In the genomic region with DNA sequence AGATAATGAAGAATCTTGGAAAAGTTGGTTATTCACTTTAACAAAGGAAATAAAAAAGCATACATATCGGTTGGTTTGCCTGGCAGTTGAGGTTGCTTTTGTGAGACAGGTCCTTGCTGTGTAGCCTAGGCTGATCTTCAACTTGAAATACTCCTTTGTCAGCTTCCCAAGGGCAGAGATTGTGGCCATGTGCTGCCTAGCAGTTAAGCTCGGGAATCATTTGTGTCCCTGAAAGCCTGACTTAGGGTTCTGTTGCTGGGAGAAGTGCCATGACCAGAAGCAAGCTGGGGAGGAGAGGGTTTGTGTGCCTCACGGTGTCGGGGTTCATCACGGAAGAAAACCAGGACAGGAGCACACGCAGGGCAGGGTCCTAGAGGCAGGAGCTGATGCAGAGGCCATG, we compare ENCODE assay signal across 17 mouse cellular contexts.
A peak's percentile ranks its signal among the peaks of the same experiment; 100 is the strongest.
DNase-seq lines count a peak whose midpoint lies in the region; ATAC-seq and TF ChIP-seq lines count a peak whose summit lies in the region.
"Had no signal": no experiment of that assay in that cellular context is flagged by ENCODE, and none has a peak within 500 bp of the region (broad histone marks: within the 10 kb centered on the region; RNA-seq: fewer than 3 reads in every experiment).

No protein-coding gene starts in this region.

- intact Hi-C loops in heart, adult 2 months (cut with DNase I): no loop called here
- intact Hi-C loops in heart, postnatal 25 days (cut with DNase I): no loop called here

- WGBS in heart, adult 2 months: 53% methylated on average over 6 of the region's 6 CpGs
- 70% methylated on average over 6 of the region's 6 CpGs for WGBS in lung, embryonic 16.5 days
- 64% methylated on average over 6 of the region's 6 CpGs for WGBS in lung, adult 2 months
- WGBS in heart, embryonic 15.5 days: 41% methylated on average over 6 of the region's 6 CpGs
- WGBS in hindbrain, embryonic 14.5 days: 60% methylated on average over 6 of the region's 6 CpGs

- no peak for DNase-seq in heart, adult 2 months
- no peak for DNase-seq in heart, postnatal 25 days (ENCODE audit: low spot score)
- DNase-seq in lung, adult 2 months: no peak
- no peak for DNase-seq in hindbrain, embryonic 14.5 days (ENCODE audit: low spot score)
- DNase-seq in cerebellum, adult 11-12 months: no peak
- DNase-seq: cerebellum, adult 9-11 months; embryo, embryonic 11 days; gastrocnemius, postnatal 25 days; kidney, adult 9 months; left cerebral cortex, postnatal 4 days; right cerebral cortex, postnatal 25 days; thymus, adult 18-20 months had no signal

- no peak overlapping the region for H3K9ac ChIP-seq in heart, adult 2 months (ENCODE audit: low read depth, low read length)
- H3K9ac ChIP-seq in lung, embryonic 16.5 days (ENCODE audit: low read length): no peak overlapping the region
- no peak overlapping the region for H3K9ac ChIP-seq in heart, embryonic 15.5 days
- H3K9ac ChIP-seq in hindbrain, embryonic 14.5 days: no peak overlapping the region
- H3K9ac ChIP-seq: liver, embryonic 12.5 days had no signal

- no peak for TF ChIP-seq CTCF in heart, adult 2 months (IDR thresholded peaks at IDR 0.05)
- no peak for TF ChIP-seq CTCF in lung, adult 2 months (IDR thresholded peaks at IDR 0.05; ENCODE audit: insufficient read depth, low read length)

- no peak overlapping the region for H3K4me3 ChIP-seq in heart, adult 2 months
- no peak overlapping the region for H3K4me3 ChIP-seq in lung, embryonic 16.5 days (ENCODE audit: low read length)
- H3K4me3 ChIP-seq in lung, adult 2 months (replicated peaks; ENCODE audit: extremely low read depth, low read depth, low read length): no peak overlapping the region
- H3K4me3 ChIP-seq in heart, embryonic 15.5 days: no peak overlapping the region
- H3K4me3 ChIP-seq in hindbrain, embryonic 14.5 days (replicated peaks; ENCODE audit: low read length): no peak overlapping the region
- H3K4me3 ChIP-seq: liver, embryonic 12.5 days had no signal

- no peaks in the 10 kb centered on the region for H3K9me3 ChIP-seq in lung, embryonic 16.5 days (ENCODE audit: control insufficient read depth, low read length)
- H3K9me3 ChIP-seq in heart, embryonic 15.5 days (replicated peaks): no peaks in the 10 kb centered on the region
- H3K9me3 ChIP-seq in hindbrain, embryonic 14.5 days (ENCODE audit: control insufficient read depth, low read length): no peaks in the 10 kb centered on the region
- H3K9me3 ChIP-seq: G1E; liver, embryonic 12.5 days had no signal

- no peak for TF ChIP-seq POLR2A in heart, adult 2 months (IDR thresholded peaks at IDR 0.05; ENCODE audit: insufficient read depth, low read depth, low read length)
- TF ChIP-seq POLR2A in lung, adult 2 months (IDR thresholded peaks at IDR 0.05; ENCODE audit: borderline replicate concordance, extremely low read depth, low read depth, low read length): no peak

- no peak for TF ChIP-seq EP300 in heart, adult 2 months (IDR thresholded peaks at IDR 0.05; ENCODE audit: insufficient read depth, low read depth, low read length)

- no peak for ATAC-seq in lung, embryonic 16.5 days (ENCODE audit: low read depth)
- no peak for ATAC-seq in heart, embryonic 15.5 days (replicated peaks; ENCODE audit: insufficient number of reproducible peaks, insufficient read depth, low FRiP score, low read depth)
- ATAC-seq in hindbrain, embryonic 14.5 days (ENCODE audit: low FRiP score): no peak
- ATAC-seq: inflammation-experienced regulatory T-cells, adult 6 months; liver, embryonic 12.5 days had no signal

- peaks cover 8% of the 10 kb centered on the region for H3K79me2 ChIP-seq in heart, adult 2 months (replicated peaks; ENCODE audit: control insufficient read depth, insufficient read depth, low read length)

- no peak overlapping the region for H3K4me2 ChIP-seq in lung, embryonic 16.5 days (ENCODE audit: low read depth, low read length)
- H3K4me2 ChIP-seq in heart, embryonic 15.5 days: 0 out of 2 replicates have a peak overlapping the region, but pooled peaks have one; percentile 10
- no peak overlapping the region for H3K4me2 ChIP-seq in hindbrain, embryonic 14.5 days (replicated peaks)
- H3K4me2 ChIP-seq: liver, embryonic 12.5 days had no signal

- peaks cover 20% of the 10 kb centered on the region for H3K36me3 ChIP-seq in heart, adult 2 months (ENCODE audit: control insufficient read depth, insufficient read depth, low read length)
- no peaks in the 10 kb centered on the region for H3K36me3 ChIP-seq in lung, embryonic 16.5 days (ENCODE audit: control insufficient read depth, insufficient read depth, low read length)
- H3K36me3 ChIP-seq in heart, embryonic 15.5 days: no peaks in the 10 kb centered on the region
- H3K36me3 ChIP-seq in hindbrain, embryonic 14.5 days (replicated peaks; ENCODE audit: control insufficient read depth, insufficient read depth): no peaks in the 10 kb centered on the region
- H3K36me3 ChIP-seq: liver, embryonic 12.5 days had no signal

- H3K27ac ChIP-seq in heart, adult 2 months: peak overlapping the region; percentile 71
- 0 out of 2 replicates have a peak overlapping the region, but pooled peaks have one; percentile 30 for H3K27ac ChIP-seq in lung, embryonic 16.5 days (ENCODE audit: low read length)
- H3K27ac ChIP-seq in heart, embryonic 15.5 days: peak overlapping the region; percentile 86
- H3K27ac ChIP-seq in hindbrain, embryonic 14.5 days: peak overlapping the region; percentile 54; the same call in 1 of the 2 replicates
- H3K27ac ChIP-seq: liver, embryonic 12.5 days had no signal

- H3K27me3 ChIP-seq in heart, adult 2 months (ENCODE audit: control insufficient read depth, insufficient read depth, low read length): no peaks in the 10 kb centered on the region
- H3K27me3 ChIP-seq in lung, embryonic 16.5 days (ENCODE audit: control insufficient read depth, insufficient read depth, low read depth, low read length): no peaks in the 10 kb centered on the region
- no peaks in the 10 kb centered on the region for H3K27me3 ChIP-seq in heart, embryonic 15.5 days
- no peaks in the 10 kb centered on the region for H3K27me3 ChIP-seq in hindbrain, embryonic 14.5 days (ENCODE audit: control insufficient read depth, insufficient read depth, low read length)
- H3K27me3 ChIP-seq: liver, embryonic 12.5 days had no signal

- peaks cover 21% of the 10 kb centered on the region for H3K4me1 ChIP-seq in heart, adult 2 months (ENCODE audit: control insufficient read depth, insufficient read depth, low read length)
- H3K4me1 ChIP-seq in lung, embryonic 16.5 days (replicated peaks; ENCODE audit: control insufficient read depth, insufficient read depth, low read length): peaks cover 29% of the 10 kb centered on the region
- H3K4me1 ChIP-seq in lung, adult 2 months (ENCODE audit: control insufficient read depth, insufficient read depth, low read length): peaks cover 22% of the 10 kb centered on the region; the same call in 1 of the 2 replicates
- H3K4me1 ChIP-seq in heart, embryonic 15.5 days (replicated peaks): peaks cover 81% of the 10 kb centered on the region
- peaks cover 35% of the 10 kb centered on the region for H3K4me1 ChIP-seq in hindbrain, embryonic 14.5 days (replicated peaks; ENCODE audit: control insufficient read depth, insufficient read depth, low read length)

Comparison
In these comparisons a context has a peak if more than half of its experiments do, and no peak if none do; other contexts are left out.
1. H3K27ac ChIP-seq: peak in every context shown above with its lines; median percentile 86 in heart, embryonic 15.5 days; 71 in heart, adult 2 months; 54 in hindbrain, embryonic 14.5 days; 30 in lung, embryonic 16.5 days.